Mouse (Mus musculus) gastrocnemius, postnatal 4 days (tissue): ENCODE results near the gene Sh3bgrl3. TPM values are rescaled to one million over a fixed set of nuclear protein-coding genes. Genes with fewer than 3 reads are reported as not detected.

Experiments
- DNase-seq, 2 experiments: peaks; one replicate each; pipeline ENCODE4 v3.0.0; 2021 to 2022; ENCODE audit warnings: low spot score in 2 of 2, mixed read lengths in 2 of 2
- total RNA-seq, 2 experiments: library from RNA; stranded (reverse); gene quantifications; 2 replicates each; pipeline ENCODE4 v1.2.3; 2021

Sh3bgrl3 gene
- total RNA-seq, 2 experiments from 2014 or later, result 72.4 to 83.6 TPM

DNA sequence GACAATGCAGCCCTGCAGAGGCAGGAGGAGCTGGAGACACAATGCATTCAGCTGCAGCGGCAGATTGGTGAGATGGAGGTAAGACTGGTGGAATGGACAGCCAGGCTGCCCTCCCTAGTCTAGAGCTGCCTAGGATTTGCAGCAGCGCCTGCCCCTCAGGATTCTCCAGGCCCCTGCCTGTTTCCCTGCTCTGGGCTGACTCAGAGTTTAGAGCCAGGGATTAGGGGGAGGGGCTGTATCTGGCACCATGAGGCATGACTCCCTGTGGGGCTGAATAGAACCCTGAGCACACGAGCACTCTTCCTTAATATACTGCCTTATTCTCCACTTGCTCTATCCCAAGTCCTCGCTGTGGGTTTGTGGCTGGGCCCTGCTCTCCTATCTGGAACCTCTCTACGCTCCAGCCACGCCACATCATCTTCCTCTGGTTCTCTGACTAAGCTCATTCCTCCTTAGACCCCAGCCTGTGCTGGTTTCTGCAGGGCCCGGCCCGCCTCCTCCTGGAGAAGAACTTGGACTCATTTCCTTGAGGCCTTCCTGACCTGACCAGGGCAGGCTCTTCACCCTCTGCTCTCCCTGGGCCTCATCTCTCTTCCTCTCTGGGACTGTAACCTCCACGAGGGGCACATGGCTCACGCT, 15.1 kb downstream of the Sh3bgrl3 start:
- DNase-seq, result no peak

DNA sequence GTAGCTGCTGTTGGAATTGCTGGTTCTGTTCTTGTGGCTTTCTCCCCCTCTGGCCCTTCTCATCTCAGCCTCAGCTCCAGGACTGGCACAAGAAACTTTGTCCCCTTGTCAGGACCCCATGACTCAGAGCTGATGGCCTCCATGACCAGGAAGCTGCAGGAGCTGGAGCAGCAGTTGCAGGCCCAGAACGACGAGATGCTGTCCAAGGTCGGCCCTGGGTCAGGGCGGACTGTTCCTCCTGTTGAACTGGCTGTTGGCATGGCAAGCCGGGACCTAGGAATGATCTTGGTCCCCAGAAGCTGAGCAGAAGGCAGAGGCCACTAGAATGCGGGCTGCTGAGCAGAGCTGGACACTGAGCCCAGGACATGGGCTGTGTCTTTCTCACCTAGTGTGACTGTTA, 16.2 kb downstream of the Sh3bgrl3 start:
- DNase-seq, result no peak

DNA sequence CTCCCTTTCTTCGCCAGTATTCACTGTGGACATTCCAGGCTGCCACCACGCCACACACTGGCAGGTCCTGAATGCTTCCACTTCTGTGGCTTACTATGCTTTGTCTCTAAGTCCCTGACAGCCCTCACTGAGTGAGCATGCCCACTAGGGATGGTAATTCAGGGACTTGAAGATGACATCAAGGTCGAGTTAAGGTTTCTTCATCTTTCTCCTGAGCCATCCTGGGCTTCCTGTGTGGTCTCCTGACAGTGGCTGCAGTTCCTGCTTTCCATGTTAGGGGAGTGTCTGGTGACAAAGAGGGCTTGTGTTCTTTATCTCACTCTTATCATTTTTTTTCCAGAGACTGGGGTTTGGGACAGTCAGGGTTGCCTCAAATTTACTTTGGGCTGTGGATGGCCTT, 17.9 kb downstream of the Sh3bgrl3 start:
- DNase-seq, result no peak

DNA sequence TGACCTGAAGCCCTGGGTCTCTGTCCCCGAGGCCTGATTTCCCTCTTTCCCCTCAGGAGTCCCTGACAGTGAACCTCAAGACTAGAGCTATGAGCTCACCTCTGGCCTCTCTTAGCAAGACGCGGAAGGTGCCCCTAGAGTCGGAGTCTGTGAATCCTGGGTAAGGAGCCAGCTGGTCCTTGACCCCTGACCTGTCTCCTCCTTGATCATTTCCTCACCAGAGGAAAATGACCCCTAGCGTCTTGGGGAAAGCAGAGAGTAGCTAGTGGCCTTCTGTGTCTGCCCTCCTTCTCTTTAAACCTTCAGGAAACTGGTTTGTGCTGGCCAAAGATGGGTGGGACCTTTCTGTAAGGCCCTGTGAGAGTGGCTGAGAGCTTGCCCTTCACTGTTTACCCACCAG, 20.4 kb downstream of the Sh3bgrl3 start:
- no peak for DNase-seq

DNA sequence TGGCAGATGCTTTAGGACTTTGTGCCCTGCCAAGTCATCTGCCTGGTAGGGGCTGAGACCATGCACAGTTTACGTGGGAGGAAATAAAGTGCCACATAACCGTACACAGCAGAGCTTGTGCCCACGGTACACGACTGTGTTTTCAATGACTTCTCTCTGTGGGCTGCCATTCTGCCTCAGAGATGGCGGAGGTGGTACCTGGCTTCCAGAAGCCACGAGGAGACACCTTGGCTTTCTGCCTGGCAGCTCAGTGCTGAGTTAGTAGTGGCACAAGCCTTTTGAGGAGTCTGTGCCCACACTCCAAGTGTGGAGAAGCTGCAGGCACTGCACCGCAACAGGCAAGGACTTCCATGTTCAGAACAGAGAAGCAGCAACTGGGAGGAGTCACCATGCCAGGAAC, 20.9 kb downstream of the Sh3bgrl3 start:
- DNase-seq, result no peak

DNA sequence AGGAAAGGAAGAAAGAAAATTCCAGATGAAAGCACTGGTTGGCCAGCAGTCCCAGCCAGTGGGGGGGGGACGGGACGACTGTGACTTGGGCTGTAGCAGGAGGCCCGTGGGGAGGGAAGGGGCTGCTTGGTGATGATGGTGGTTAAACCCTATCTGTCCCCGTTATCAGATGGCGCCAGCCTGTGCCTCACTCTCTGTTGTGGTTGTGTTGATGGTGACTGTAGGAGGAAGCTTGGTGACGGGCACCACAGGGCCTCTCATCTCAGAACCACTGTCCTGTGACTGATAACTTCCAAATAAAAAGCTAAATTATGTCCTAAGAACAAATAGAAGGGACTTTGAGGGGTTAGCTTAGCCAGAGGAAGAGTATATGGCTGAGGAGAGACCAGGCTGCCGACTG, 22.5 kb downstream of the Sh3bgrl3 start:
- DNase-seq, result no peak

DNA sequence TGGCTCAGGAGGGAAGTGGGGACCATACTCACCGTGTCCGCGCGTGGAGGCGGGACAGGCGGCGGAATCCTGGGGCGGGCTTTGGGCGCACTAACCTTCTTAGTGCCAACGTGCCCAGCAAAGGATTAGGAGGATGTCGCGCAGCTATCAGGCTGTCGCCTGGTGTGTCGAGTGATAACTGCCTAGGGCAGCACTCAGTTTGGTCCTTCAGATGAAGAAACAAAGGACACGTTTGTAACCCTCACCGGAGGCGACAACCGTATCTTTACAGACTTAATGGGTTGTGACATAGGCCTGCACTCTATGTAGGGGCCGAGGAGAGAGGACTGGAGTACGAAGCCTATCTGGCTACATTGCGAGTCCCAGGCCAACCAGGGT, 25.9 kb downstream of the Sh3bgrl3 start:
- no peak for DNase-seq

DNA sequence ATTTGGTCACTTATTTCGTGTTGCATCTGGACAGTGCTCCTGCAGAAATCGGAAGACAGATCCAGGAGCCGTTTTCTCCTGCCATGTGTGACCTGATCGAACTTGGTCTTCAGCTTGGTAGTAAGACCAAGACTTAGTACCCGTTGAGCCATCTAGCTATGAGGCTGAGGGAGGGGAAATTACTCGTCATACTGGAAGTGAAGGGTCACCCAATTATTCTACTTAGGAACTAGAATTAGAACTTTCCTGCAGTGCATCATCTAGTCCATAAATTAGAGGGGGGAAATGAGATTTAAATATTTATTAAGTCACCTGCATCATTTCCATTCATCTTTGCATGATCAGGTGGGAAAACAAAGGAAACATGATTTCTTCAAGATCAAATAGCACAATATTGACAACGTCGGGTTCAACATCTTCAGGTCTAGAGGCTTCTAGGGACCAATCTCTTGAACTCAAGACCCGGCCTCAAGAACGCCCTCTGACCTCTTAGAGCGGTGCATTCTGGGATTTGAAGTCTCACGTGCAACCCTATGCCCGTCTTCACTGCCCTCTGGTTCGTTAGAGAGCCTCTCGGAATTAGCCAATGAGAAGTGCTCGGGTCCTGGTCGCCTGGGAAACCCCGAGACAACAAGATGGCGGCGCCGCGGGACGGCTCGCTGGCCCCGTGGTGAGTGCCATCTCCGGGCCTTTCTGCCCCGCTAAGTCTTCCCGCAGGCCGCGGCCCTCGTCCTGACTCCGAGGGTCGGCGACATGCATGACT, 26.4 kb downstream of the Sh3bgrl3 start, which contains the start of gene Ubxn11:
Ubxn11 (plus strand) TSS at position 592 of the 763 bp plus-strand sequence.
- DNase-seq, result peak; percentile 63 to 82

DNA sequence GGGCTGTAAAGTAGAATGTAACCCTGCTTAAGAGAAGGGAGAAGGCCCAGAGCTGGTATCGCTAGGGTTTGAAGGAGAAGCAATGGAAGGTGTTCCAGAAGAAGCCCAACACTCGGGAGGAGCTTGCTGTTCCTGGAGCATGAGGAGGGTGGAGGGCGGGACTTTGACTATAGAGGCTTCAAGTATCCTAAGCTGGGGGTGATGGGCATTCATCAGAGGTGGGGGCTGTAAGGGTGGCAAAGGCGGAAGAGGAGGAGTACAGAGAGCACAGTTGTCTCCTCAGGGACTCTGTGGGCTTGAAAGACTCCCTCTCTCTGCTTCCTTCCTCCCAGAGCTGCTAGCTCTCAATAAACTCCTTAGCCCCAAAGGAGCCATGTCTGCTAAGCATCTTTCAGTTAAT, 28.3 kb downstream of the Sh3bgrl3 start:
- DNase-seq, result no peak

DNA sequence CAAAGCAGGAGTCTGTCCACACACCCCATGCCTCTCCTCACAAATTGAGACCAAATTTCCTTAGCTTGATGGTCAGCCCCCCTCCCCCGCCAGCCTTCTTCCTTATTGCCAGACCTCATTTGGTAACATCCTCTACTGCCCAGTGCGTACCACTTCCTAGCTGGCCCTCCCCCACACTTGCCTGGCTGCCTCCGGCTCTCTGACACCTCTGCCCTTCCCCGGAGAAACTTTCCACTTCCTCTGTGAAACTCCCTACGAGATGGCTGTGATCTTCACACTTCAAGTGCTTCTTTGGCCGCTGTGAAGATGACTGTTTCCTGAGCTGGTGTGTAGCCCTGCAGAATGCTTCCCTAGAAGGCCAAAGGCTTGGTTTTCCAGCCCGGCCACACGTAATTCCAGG, 30.0 kb downstream of the Sh3bgrl3 start:
- no peak for DNase-seq

DNA sequence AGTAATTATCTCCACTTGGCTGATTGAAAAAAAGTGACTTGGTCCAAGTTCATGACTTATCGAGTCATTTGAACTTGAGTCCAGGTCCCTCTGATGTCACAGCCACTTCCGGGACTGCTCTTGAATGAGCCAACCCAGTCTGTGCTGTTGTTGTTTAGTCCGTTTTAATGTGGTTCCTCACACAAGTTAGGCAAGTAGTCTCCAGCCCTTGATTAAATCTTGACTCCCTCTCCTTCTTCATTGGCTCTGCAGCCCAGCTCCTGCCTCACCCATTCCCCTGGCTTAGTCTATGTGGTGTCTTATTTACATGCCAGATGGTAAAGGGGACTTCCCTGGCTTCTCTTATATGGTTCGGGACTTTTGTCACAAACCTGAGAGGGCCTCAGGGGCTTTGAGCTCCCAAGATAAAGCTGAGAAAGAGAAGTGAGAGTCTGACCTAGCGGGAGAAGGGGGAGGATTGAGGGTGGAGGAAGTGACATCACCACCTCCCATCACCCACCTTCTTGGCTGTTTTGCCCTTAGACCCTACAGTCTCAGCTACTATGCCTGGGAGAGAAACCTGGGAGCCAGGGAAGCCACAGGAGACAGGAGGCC, 31.5 kb downstream of the Sh3bgrl3 start:
- no peak for DNase-seq

DNA sequence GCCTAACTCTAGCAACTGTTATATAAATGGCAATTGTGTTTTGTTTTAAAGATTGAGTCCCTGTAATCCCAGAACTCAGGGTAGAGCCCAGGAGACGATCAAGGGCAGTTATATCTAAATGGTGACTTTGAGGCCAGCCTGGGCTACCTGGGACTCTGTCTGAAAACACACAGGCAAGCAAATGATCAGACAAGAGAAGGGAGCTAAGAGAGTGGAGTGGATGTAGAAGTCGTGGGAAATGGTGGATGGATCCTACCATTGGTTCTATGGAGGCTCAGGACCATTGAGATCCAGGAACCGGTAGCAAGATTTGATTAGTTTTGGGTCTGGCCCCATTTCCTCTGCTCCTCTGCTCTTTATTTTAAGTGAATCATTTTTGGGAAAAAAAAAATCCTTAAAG, 32.5 kb downstream of the Sh3bgrl3 start:
- no peak for DNase-seq

DNA sequence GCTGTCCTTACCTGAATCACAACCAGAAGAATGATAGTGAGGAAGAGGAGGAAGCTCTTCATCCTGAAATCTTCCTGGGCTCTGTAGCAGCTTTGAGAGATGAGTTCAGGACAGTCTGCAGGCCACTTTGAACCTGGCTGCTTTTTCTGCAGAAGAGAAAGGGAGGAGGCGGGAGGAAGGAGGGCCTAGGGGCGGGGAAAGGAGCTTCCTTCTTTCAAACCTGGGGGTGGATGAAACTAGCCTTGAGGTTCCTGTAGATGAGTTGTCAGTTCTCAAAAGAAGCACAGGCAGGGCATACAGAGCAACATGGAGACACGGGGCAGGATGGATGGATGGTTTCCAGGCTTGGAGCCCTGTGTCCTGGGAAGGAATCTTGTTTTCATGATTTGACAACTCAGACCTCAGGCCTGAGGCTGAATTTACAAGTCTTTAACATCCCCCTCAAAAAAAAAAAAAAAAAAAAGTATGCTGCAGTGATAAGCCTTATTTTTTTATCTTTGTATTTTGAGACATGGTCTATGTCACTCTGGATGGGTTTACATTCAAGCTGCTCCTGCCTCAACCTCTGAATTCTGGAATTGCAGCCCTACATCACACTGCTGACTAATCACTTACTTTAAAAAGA, 33.6 kb downstream of the Sh3bgrl3 start, which contains the start of gene Cd52:
Cd52 (minus strand) TSS at position 160 of the 625 bp plus-strand sequence.
- DNase-seq, result no peak

DNA sequence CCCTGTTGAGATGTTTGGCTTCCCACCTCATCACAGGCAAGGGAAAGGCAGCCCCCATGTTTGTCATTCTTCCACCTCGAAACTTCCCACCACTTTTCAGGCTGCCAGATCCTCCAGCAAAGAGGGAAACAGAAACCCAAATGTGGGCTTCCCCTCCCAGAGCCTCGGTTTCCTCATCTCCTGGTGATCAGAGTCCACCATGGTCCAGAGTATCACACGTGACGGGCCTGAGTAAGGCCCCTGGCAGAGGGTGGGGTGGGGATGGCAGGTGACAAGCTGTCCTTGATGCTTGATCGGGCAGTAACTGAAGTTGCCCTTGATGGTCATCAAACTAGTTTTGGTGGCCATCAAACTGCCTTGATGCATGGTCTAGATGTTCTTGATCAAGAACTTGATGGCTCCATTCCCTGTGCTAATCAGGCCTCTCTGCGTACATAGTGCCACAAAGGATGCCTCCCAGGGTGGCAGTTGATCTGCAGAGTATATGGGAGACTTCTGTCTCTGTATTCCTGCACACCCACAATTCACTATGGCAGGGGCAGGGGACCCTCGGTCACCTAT, 34.5 kb downstream of the Sh3bgrl3 start:
- no peak for DNase-seq

DNA sequence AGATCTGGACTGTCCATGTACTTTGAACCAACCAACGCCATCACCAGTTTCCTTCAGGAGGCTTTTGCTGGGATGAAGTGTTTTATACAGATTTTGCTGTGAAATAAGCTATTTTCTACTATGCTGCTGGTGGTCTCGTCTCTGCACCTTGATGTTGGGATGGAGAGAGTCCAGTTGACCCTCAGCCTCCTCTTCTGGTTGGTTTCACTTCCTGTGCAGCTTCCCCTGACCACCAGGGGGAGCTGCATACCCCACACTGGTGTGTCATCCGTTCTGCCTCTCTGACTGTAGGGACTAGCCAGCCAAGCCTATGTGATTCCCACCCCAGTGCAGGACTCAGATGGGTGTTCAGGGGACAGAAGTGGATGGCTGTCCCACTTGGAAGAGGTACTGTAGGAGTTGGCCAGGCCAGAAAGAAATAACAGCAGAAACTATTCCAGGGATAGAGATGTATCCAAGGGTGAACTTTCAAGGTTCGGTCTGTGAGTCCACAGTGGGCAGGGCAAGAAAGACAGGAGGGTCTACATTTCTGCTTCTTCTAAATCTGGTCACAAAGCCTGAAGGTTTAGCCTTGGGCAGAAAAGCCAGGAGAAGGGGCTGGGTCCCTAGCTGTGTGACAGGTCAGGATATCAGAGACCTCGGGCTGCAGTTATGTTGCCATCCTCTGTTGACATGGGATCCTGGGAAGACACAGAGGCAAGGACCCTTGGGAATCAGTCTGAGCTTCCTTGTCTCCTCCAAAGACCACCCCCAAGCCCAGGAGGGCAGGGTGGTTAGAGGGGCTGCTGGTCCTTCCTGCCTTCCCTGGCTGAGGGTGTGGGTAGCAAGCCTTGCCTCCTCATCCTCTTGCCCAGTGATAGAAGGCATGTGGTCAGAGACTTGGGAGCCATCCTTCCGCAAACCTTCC, 36.0 kb downstream of the Sh3bgrl3 start:
- peak in 1 of 2 experiments; percentile 43 for DNase-seq

DNA sequence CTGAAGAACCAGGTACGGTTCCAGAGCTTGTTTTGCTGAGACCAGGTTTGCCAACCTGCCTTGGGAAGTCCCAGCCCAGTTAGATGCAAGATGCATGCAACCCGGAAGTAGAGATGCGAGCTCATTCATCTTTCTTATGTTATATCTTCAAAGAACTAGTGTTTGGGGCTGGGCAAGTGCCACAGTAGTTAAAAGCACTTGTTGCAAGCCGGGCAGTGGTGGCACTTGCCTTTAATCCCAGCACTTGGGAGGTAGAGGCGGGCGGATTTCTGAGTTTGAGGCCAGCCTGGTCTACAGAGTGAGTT, 37.4 kb downstream of the Sh3bgrl3 start:
- no peak for DNase-seq

DNA sequence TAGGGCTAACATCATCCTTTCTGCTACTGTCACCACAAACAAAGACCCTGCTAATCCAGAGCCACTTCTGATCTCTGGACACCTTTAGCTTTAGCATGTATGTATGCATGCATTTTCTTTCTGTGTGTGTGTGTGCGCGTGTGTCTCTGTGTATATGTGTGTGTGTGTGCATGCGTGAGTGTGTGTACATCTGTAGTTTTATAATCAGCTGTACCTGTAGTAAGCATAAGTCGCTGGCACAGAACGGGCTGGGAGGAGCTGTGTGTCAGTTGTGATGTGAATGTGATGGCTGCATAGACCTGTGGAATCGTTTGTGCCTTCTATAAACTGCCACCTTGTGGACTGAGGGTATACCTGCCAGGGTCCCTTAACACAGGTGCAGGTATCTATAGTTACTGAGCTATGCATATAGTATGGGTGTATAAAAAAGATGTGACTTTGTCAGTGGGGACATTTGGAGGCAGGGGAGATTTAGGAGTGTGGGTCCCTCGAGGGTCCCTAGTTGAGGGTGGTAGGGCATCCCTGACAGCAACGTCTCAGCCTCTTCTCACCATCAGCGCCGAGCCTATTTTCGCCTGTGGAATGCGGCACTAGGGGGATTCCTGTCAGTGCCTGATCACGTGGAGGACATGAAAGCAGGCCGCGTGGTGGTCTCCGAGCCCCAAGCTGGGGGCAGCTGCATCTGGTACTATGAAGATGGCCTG, 37.9 kb downstream of the Sh3bgrl3 start:
- DNase-seq, result no peak

DNA sequence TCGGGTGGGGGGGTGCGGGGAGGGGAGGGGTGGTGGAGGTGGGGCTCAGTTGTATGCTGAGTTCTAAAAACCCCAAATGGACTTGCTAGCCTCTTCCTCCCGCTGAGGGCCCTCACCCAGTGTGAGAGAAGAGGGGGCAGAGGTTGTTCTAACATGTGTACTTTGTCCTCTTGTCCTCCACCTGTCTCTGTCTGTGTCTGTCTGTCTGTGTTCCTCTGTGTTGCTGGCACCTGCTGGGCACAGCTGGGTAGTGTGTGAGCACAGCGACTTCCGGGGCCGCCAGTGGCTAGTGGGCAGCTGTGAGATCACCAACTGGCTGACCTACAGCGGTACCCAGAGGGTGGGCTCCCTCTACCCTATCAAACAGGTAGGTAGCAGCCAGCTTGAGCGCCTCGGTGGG, 39.6 kb downstream of the Sh3bgrl3 start:
- no peak for DNase-seq

DNA sequence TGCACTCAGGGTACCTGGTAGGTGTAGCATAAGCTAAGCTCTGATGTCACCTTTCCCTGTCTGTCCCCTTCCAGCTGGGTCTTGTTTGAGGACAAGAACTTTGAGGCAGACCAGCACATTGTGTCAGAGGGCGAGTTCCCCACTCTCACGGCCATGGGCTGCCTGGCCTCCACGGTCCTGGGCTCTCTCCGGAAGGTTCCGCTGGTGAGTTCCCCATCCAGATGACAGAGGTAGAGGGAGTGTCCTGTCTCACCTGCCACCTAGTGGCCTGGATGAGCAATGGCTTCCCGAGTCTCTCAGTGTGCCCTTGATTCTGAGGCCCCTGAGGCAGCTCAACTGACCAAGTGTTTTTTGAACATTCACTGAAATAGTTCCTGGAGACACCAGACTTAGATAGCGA, 41.2 kb downstream of the Sh3bgrl3 start:
- no peak for DNase-seq

DNA sequence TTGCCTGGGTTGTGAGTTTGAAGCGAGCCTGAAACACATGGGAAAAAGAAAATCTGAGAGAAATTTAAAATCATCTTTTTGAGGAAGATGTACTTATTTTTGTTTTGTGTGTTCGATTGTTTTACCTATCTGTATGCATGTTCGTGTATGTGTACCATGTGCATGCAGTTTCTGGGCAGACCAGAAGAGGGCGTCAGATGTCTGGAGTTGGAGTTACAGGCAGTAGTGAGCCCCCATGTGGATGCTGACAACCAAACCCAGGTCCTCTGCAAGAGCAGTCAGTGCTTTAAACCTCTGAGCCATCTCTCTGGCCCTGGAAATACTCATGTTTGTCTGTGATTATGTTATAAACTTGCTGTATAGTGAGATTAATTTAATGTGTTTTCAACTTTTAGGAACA, 43.6 kb downstream of the Sh3bgrl3 start:
- DNase-seq, result no peak
